Mouse (Mus musculus) ES-E14 (cell line): ENCODE measurements around the gene Pcsk5. TPM values are rescaled to one million over a fixed set of nuclear protein-coding genes. Genes with fewer than 3 reads are reported as not detected.

Experiments used
- DNase-seq: peaks from one replicate; pipeline ENCODE4 v3.0.0-alpha.2; 2013; ENCODE audit warnings: low read depth, low spot score
- H3K27ac ChIP-seq: 2 replicates; pipeline ENCODE4 v1.5.1; 2012; ENCODE audit warnings: low read depth, mild to moderate bottlenecking, low read length, moderate library complexity, mixed read lengths; ENCODE audit not compliant: poor library complexity, insufficient read depth, severe bottlenecking
- H3K36me3 ChIP-seq: 2 replicates; pipeline ENCODE4 v1.6.1; 2012; ENCODE audit warnings: mild to moderate bottlenecking, low read length, moderate library complexity, mixed read lengths; ENCODE audit not compliant: control insufficient read depth, poor library complexity, insufficient read depth, severe bottlenecking
- H3K4me1 ChIP-seq, 2 experiments: fragments of 150-350 bp in 1 of 2; sonication (generic) in 1 of 2; 2 replicates each; pipeline ENCODE4 v1.6.1; 2012; ENCODE audit warnings: low read length in 2 of 2, mild to moderate bottlenecking in 1 of 2, mixed read lengths in 1 of 2; ENCODE audit not compliant: control insufficient read depth in 2 of 2, insufficient read depth in 2 of 2, poor library complexity in 1 of 2
- H3K4me3 ChIP-seq, 2 experiments: fragments of 150-350 bp in 1 of 2; sonication (generic) in 1 of 2; 2 replicates each; pipeline ENCODE4 v1.5.1; 2012; ENCODE audit warnings: low read length in 2 of 2, low read depth in 1 of 2, mild to moderate bottlenecking in 1 of 2, mixed read lengths in 1 of 2; ENCODE audit not compliant: insufficient read depth in 1 of 2, poor library complexity in 1 of 2, severe bottlenecking in 1 of 2
- H3K9ac ChIP-seq: 2 replicates; pipeline ENCODE4 v1.6.1; 2012; ENCODE audit warnings: low read depth, mild to moderate bottlenecking, low read length, mixed read lengths; ENCODE audit not compliant: poor library complexity, insufficient read depth, severe bottlenecking
- H3K9me3 ChIP-seq: fragments of 150-350 bp; sonication (generic); 2 replicates; pipeline ENCODE4 v1.6.1; 2012; ENCODE audit warnings: low read depth, mild to moderate bottlenecking, low read length; ENCODE audit not compliant: control insufficient read depth, insufficient read depth
- CHD2 ChIP-seq: IDR thresholded peaks from 2 replicates; pipeline ENCODE4 v1.6.1; 2014; ENCODE audit warnings: mild to moderate bottlenecking, low read depth, low read length, inconsistent platforms
- HCFC1 ChIP-seq: IDR thresholded peaks from 2 replicates; pipeline ENCODE4 v1.6.1; 2012; ENCODE audit warnings: low read length, inconsistent platforms, borderline replicate concordance; ENCODE audit not compliant: insufficient read depth
- MAFK ChIP-seq: IDR thresholded peaks from 2 replicates; pipeline ENCODE4 v1.6.1; 2014; ENCODE audit warnings: mild to moderate bottlenecking, low read depth, low read length, inconsistent platforms; ENCODE audit not compliant: insufficient read depth
- ZC3H11A ChIP-seq: IDR thresholded peaks from 2 replicates; pipeline ENCODE4 v1.6.1; 2012; ENCODE audit warnings: low read depth, mild to moderate bottlenecking, inconsistent platforms, low read length, borderline replicate concordance
- ZNF384 ChIP-seq: IDR thresholded peaks from 2 replicates; pipeline ENCODE4 v1.6.1; 2012; ENCODE audit warnings: low read depth, low read length, inconsistent platforms
- in situ Hi-C, 2 experiments: fragments of 600-800 bp; cut with MboI; formaldehyde crosslinking; loops; one replicate each; pipeline ENCODE4 v1.15.1; 2025; ENCODE audit warnings: low sequenced_read_pairs in 2 of 2, inconsistent platforms in 1 of 2; ENCODE audit not compliant: unreplicated experiment in 2 of 2
- total RNA-seq: library from RNA; depleted of rRNA; stranded (reverse); fragments of 300-350 nt; gene quantifications from 2 replicates; pipeline ENCODE4 v1.2.3, GENCODE M21; 2012

Pcsk5 gene
- total RNA-seq, 1 experiment: 1.6 TPM

DNA sequence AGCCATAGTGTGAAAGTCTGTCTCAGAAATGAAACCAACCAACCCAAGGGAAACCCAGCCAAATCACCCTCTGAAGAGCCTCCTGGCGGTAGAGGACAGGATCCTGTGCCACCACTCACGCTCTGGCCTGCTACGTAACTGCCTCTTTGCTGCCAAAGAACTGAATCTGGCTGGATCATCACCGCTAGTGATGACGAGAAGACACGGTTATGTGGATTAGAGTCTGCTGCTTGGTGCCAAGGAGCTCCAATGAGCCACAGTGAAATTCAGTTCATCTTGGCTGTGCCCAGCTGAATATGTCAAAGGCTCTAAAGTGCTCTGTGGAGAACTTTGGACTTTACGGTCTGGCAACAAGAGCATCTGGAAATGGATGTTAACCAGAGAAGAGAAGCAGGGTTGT lies 282.3 kb downstream of the Pcsk5 start:
- no peak overlapping the region for H3K27ac ChIP-seq
- no peaks in the 10 kb centered on the region for H3K4me1 ChIP-seq
- in situ Hi-C loops: no loop called here
- no peak overlapping the region for H3K4me3 ChIP-seq
- H3K9me3 ChIP-seq: no peaks in the 10 kb centered on the region
- H3K9ac ChIP-seq: no peak overlapping the region
- no peak for TF ChIP-seq ZC3H11A
- TF ChIP-seq HCFC1: no peak
- no peak for TF ChIP-seq MAFK
- TF ChIP-seq CHD2: no peak
- no peak for TF ChIP-seq ZNF384
- DNase-seq: no peak
- no peaks in the 10 kb centered on the region for H3K36me3 ChIP-seq

DNA sequence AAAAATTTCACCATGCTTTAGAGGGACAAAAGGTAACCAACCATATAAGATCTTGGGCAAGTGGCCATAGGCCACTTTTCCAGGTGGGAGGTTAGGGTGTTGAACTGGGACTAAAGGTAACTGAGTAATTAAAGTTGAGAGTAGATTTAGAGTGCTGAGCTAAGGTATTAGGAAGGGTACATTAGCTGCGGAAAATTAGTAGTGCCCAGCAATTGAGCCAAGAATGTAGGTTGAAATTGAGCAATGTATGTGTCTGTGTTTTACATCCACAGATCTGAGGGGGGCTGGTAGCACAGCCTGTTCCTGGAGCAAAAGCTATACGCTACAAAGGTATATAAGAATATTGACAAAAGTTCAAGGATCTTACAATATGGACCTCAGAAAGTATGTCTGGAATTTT lies 282.9 kb downstream of the Pcsk5 start:
- Histone ChIP-seq H3K9me3 (no peaks in the 10 kb centered on the region), H3K36me3 (no peaks in the 10 kb centered on the region), H3K4me1 (no peaks in the 10 kb centered on the region), H3K4me3 (no peak overlapping the region), H3K9ac (no peak overlapping the region), H3K27ac (no peak overlapping the region)
- in situ Hi-C loops: no loop called here
- DNase-seq: no peak
- TF ChIP-seq CHD2: no peak
- no peak for TF ChIP-seq ZC3H11A
- no peak for TF ChIP-seq HCFC1
- no peak for TF ChIP-seq ZNF384
- no peak for TF ChIP-seq MAFK

DNA sequence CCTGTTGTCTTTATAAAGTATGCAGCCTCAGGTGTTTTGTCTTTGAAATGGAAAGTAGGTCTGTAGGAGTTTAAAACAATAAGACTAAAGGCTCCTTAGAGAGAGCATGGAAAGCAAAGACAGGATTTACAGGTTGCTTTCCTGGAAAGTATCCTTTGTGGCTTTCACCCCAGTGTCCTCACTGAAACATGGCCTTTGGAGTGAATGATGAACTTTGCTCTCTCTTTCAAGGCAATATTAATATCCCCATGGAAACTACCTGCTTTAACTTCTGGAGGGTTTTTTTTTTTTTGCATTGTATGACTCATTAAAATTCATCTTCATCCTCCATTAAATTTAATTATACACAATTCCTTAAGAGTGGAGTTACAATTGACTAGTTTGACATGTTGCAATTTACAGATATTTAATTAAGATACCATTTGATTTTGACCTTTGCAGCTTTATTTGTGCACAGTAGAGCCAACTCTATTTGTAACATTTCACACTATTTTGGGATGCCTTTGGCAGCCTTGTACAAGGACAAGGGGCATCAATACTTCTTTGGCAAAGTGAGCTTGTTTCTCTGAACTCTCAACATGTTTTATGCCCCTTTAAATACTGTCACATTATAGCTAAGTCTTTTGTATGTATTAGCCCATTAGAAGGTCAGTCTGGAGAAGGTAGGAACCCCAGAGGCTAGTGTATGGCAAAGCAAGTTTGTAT lies 283.9 kb downstream of the Pcsk5 start:
- in situ Hi-C loops: no loop called here
- Histone ChIP-seq H3K4me1 (no peaks in the 10 kb centered on the region), H3K4me3 (no peak overlapping the region), H3K9me3 (no peaks in the 10 kb centered on the region), H3K36me3 (no peaks in the 10 kb centered on the region), H3K27ac (no peak overlapping the region), H3K9ac (no peak overlapping the region)
- no peak for TF ChIP-seq ZNF384
- TF ChIP-seq CHD2: no peak
- TF ChIP-seq HCFC1: no peak
- TF ChIP-seq ZC3H11A: no peak
- TF ChIP-seq MAFK: no peak
- no peak for DNase-seq

DNA sequence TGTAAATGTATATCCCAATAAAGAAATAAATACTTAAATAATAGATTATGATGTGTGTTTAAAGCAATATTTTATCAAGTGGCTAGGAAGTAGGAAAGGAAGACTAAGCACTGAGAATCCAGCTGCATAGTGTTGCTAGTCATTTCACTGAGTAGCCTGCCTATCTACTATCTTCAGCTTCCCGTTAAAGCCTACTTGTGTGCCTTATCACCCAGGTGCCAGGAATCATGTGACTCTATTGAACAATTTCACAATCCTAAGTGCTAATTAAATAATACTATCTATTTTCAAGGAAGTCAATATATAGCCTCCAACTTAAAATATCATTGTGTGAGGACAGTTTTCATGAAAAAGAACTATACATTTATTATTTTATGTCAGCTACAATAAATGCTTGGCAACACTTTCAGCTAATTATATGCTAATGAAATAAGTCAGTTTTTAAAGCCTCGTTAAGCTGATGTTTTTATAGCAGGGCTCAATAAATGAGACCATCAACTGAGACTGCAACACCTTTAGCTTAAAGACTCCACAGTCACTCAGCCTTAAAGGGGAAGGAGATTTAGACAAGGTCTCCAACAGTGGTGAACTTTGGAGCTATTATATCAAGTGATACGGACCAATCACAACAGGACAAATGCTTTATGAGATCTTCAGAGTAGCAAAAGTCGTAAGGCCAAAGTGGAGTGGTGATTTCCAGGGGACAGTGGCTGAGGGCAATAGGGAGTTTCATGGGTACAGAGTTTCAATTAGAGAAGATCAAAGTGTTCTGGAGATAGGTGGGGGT lies 308.5 kb downstream of the Pcsk5 start:
- Histone ChIP-seq H3K4me3 (no peak overlapping the region), H3K9me3 (no peaks in the 10 kb centered on the region), H3K27ac (no peak overlapping the region), H3K36me3 (no peaks in the 10 kb centered on the region), H3K9ac (no peak overlapping the region), H3K4me1 (no peaks in the 10 kb centered on the region)
- TF ChIP-seq ZNF384: no peak
- TF ChIP-seq HCFC1: no peak
- no peak for TF ChIP-seq MAFK
- TF ChIP-seq CHD2: no peak
- no peak for TF ChIP-seq ZC3H11A
- in situ Hi-C loops: no loop called here
- DNase-seq: no peak
